Mouse (Mus musculus) thymus, adult 2 months (tissue): ENCODE data around the gene Ttf1. TPM values are rescaled to one million over a fixed set of nuclear protein-coding genes. Genes with fewer than 3 reads are reported as not detected.

Source experiments
- DNase-seq: peaks from one replicate; pipeline ENCODE4 v3.0.0; 2021
- H3K27ac ChIP-seq: fragments of 200-500 bp; 2 replicates; pipeline ENCODE4 v1.5.1; 2012; ENCODE audit warnings: low read length, control low read depth; ENCODE audit not compliant: control insufficient read depth, insufficient read depth
- H3K27me3 ChIP-seq: fragments of 200-500 bp; 2 replicates; pipeline ENCODE4 v1.6.1; 2012; ENCODE audit warnings: mild to moderate bottlenecking, low read length, moderate library complexity, mixed read lengths; ENCODE audit not compliant: control insufficient read depth, insufficient read depth
- H3K36me3 ChIP-seq: fragments of 200-500 bp; 2 replicates; pipeline ENCODE4 v1.6.1; 2012; ENCODE audit warnings: mild to moderate bottlenecking, low read length, moderate library complexity; ENCODE audit not compliant: control insufficient read depth, insufficient read depth
- H3K4me1 ChIP-seq: fragments of 200-500 bp; replicated peaks from 2 replicates; pipeline ENCODE4 v1.6.1; 2012; ENCODE audit warnings: low read length; ENCODE audit not compliant: control insufficient read depth, insufficient read depth
- H3K4me3 ChIP-seq: fragments of 200-500 bp; 2 replicates; pipeline ENCODE4 v1.5.1; 2012; ENCODE audit warnings: mild to moderate bottlenecking, low read length, control low read depth, moderate library complexity; ENCODE audit not compliant: control insufficient read depth, insufficient read depth
- CTCF ChIP-seq: fragments of 200-500 bp; IDR thresholded peaks from 2 replicates; pipeline ENCODE4 v1.5.1; 2012; ENCODE audit warnings: mild to moderate bottlenecking, control low read depth, low read length, moderate library complexity, borderline replicate concordance; ENCODE audit not compliant: control insufficient read depth, poor library complexity, insufficient read depth; ENCODE audit errors: extremely low read depth
- POLR2A ChIP-seq: fragments of 200-500 bp; IDR thresholded peaks from 2 replicates; pipeline ENCODE4 v1.6.1; 2012; ENCODE audit warnings: mild to moderate bottlenecking, low read length, control low read depth, moderate library complexity; ENCODE audit not compliant: control insufficient read depth, poor library complexity, insufficient read depth; ENCODE audit errors: extremely low read depth
- WGBS: fragments of 180-500 bp; shearing (Covaris S2); methylation state at CpG from one replicate; pipeline ENCODE4 v1.1.7; 2018; 5-methylcytosine and 5-hydroxymethylcytosine counted together
- polyA plus RNA-seq: library from polyadenylated mRNA; depleted of rRNA; stranded (reverse); fragments of >200 nt; gene quantifications from 2 replicates; pipeline ENCODE4 v1.2.3, GENCODE M21; 2012

Gene Ttf1
- polyA plus RNA-seq, 1 experiment: 12.2 TPM

GRCm38 (mm10) chr2:29040594-29041476 lies 19.2 kb upstream of the Ttf1 start:
- Histone ChIP-seq H3K4me1 (no peaks in the 10 kb centered on the region), H3K36me3 (no peaks in the 10 kb centered on the region), H3K27ac (no peak overlapping the region), H3K27me3 (no peaks in the 10 kb centered on the region), H3K4me3 (no peak overlapping the region)
- WGBS: 75% methylated on average over 18 of the region's 18 CpGs
- no peak for DNase-seq
- TF ChIP-seq POLR2A (no peak), CTCF (no peak)

GRCm38 (mm10) chr2:29041477-29041768 lies 18.6 kb upstream of the Ttf1 start:
- no peak overlapping the region for H3K4me3 ChIP-seq
- WGBS: 59% methylated on average over 8 of the region's 8 CpGs
- no peak overlapping the region for H3K27ac ChIP-seq
- no peaks in the 10 kb centered on the region for H3K4me1 ChIP-seq
- TF ChIP-seq POLR2A (no peak), CTCF (no peak)
- DNase-seq: no peak
- no peaks in the 10 kb centered on the region for H3K36me3 ChIP-seq
- H3K27me3 ChIP-seq: no peaks in the 10 kb centered on the region

GRCm38 (mm10) chr2:29042124-29042523 lies 17.9 kb upstream of the Ttf1 start:
- no peak overlapping the region for H3K27ac ChIP-seq
- no peaks in the 10 kb centered on the region for H3K4me1 ChIP-seq
- DNase-seq: no peak
- TF ChIP-seq POLR2A (no peak), CTCF (no peak)
- no peaks in the 10 kb centered on the region for H3K27me3 ChIP-seq
- WGBS: 94% methylated on average over 5 of the region's 5 CpGs
- no peaks in the 10 kb centered on the region for H3K36me3 ChIP-seq
- no peak overlapping the region for H3K4me3 ChIP-seq

- WGBS: 86% methylated on average over 16 of the region's 16 CpGs
- H3K27ac ChIP-seq: no peak overlapping the region
- TF ChIP-seq CTCF: no peak
- TF ChIP-seq POLR2A: no peak
- no peaks in the 10 kb centered on the region for H3K36me3 ChIP-seq
- no peak overlapping the region for H3K4me3 ChIP-seq
- no peak for DNase-seq
- H3K27me3 ChIP-seq: no peaks in the 10 kb centered on the region
- 0 out of 2 replicates have a peak, but pooled peaks cover 2% of the 10 kb centered on the region for H3K4me1 ChIP-seq
Observed at GRCm38 (mm10) chr2:29046151-29046550, 13.9 kb upstream of the Ttf1 start.

GRCm38 (mm10) chr2:29051932-29052331 lies 8.1 kb upstream of the Ttf1 start:
- peaks cover 16% of the 10 kb centered on the region for H3K4me1 ChIP-seq
- H3K27ac ChIP-seq: peak overlapping the region; percentile 34; the same call in 1 of the 2 replicates
- H3K4me3 ChIP-seq: no peak overlapping the region
- H3K27me3 ChIP-seq: no peaks in the 10 kb centered on the region
- TF ChIP-seq CTCF (no peak), POLR2A (no peak)
- no peak for DNase-seq
- WGBS: 20% methylated on average over 5 of the region's 5 CpGs
- H3K36me3 ChIP-seq: no peaks in the 10 kb centered on the region

GRCm38 (mm10) chr2:29052943-29053454 lies 7.1 kb upstream of the Ttf1 start:
- H3K27ac ChIP-seq: no peak overlapping the region
- peaks cover 16% of the 10 kb centered on the region for H3K4me1 ChIP-seq
- peak; percentile 93 for TF ChIP-seq CTCF
- no peak for TF ChIP-seq POLR2A
- H3K4me3 ChIP-seq: no peak overlapping the region
- DNase-seq: peak; percentile 60
- no peaks in the 10 kb centered on the region for H3K36me3 ChIP-seq
- 37% methylated on average over 4 of the region's 4 CpGs for WGBS
- H3K27me3 ChIP-seq: no peaks in the 10 kb centered on the region
